Mouse (Mus musculus) liver, adult 2 months (tissue): ENCODE measurements at regions not wholly inside any gene's neighbourhood (a gene's known extent, or its start where the extent isn't known, plus 50 kb on each side); places are given as distances from the start of the nearest gene placed in this dataset.
"Not testable (repeated sequence)": the region's sequence is repeated elsewhere in the genome, so short reads cannot be mapped to it uniquely, and the experiment has no call there.

Source experiments
- DNase-seq: peaks from one replicate; pipeline ENCODE4 v3.0.0-alpha.2; 2011; ENCODE audit warnings: low read depth, low spot score; ENCODE audit errors: extremely low read depth
- H3K27ac ChIP-seq: fragments of 200-500 bp; replicated peaks from 2 replicates; pipeline ENCODE4 v1.5.1; 2012; ENCODE audit warnings: low read depth, mild to moderate bottlenecking, control low read depth, inconsistent platforms, low read length; ENCODE audit not compliant: insufficient read depth
- H3K27me3 ChIP-seq: fragments of 200-500 bp; 2 replicates; pipeline ENCODE4 v1.6.1; 2012; ENCODE audit warnings: mild to moderate bottlenecking, moderate library complexity, low read length, inconsistent platforms; ENCODE audit not compliant: control insufficient read depth, insufficient read depth
- H3K36me3 ChIP-seq: fragments of 200-500 bp; 2 replicates; pipeline ENCODE4 v1.6.1; 2012; ENCODE audit warnings: low read length, inconsistent platforms; ENCODE audit not compliant: control insufficient read depth, insufficient read depth
- H3K4me1 ChIP-seq: fragments of 200-500 bp; 2 replicates; pipeline ENCODE4 v1.6.1; 2011; ENCODE audit warnings: low read length; ENCODE audit not compliant: control insufficient read depth, insufficient read depth
- H3K4me3 ChIP-seq: fragments of 200-500 bp; 2 replicates; pipeline ENCODE4 v1.5.1; 2011; ENCODE audit warnings: low read depth, mild to moderate bottlenecking, control low read depth, low read length, moderate library complexity; ENCODE audit not compliant: insufficient read depth
- H3K79me2 ChIP-seq: fragments of 200-500 bp; 2 replicates; pipeline ENCODE4 v1.6.1; 2012; ENCODE audit warnings: inconsistent platforms, mild to moderate bottlenecking, low read length, moderate library complexity; ENCODE audit not compliant: control insufficient read depth, insufficient read depth
- H3K9ac ChIP-seq: fragments of 200-500 bp; 2 replicates; pipeline ENCODE4 v1.6.1; 2012; ENCODE audit warnings: low read depth, mild to moderate bottlenecking, control low read depth, inconsistent platforms, low read length
- CTCF ChIP-seq: fragments of 200-500 bp; IDR thresholded peaks from 2 replicates; pipeline ENCODE4 v1.5.1; 2011; ENCODE audit warnings: low read depth, low read length, control low read depth
- POLR2A ChIP-seq: fragments of 200-500 bp; IDR thresholded peaks from 2 replicates; pipeline ENCODE4 v1.6.1; 2011; ENCODE audit warnings: low read length, control low read depth; ENCODE audit not compliant: insufficient read depth; ENCODE audit errors: extremely low read depth
- WGBS: fragments of 180-500 bp; shearing (Covaris S2); methylation state at CpG from one replicate; pipeline ENCODE4 v1.1.7; 2018; 5-methylcytosine and 5-hydroxymethylcytosine counted together

DNA sequence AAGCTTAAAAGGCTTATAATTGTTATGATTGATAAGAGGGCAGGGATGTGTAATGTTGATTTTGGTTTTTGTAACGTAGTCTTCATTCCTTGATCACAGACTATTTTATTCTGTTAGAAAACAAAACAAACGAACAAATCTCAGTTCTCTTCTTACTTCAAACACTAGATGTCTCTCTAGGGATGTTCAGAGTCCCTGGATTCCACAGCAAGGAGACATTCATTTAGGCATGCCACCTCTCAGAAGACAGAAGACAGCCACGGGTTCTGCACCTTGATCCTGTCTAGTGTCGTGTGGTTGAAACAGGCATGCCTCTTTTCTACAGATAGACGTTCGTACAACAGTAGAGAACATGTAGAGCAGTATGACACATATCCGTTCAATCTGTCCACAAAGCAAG lies 74.7 kb downstream of the Gm13691 start:
- Histone ChIP-seq H3K79me2 (no peaks in the 10 kb centered on the region), H3K27me3 (no peaks in the 10 kb centered on the region), H3K4me3 (no peak overlapping the region), H3K27ac (no peak overlapping the region), H3K4me1 (peaks cover 3% of the 10 kb centered on the region; the same call in 1 of the 2 replicates), H3K9ac (no peak overlapping the region), H3K36me3 (no peaks in the 10 kb centered on the region)
- 59% methylated on average over 7 of the region's 7 CpGs for WGBS
- TF ChIP-seq POLR2A (no peak), CTCF (no peak)
- DNase-seq: no peak

- whole genome bisulfite sequencing: 70% methylated on average over 2 of the region's 2 CpGs
- no peak for DNase-seq
- Histone ChIP-seq H3K36me3 (no peaks in the 10 kb centered on the region), H3K27ac (peak overlapping the region; percentile 24; the same call in 1 of the 2 replicates), H3K79me2 (no peaks in the 10 kb centered on the region), H3K4me1 (peaks cover 3% of the 10 kb centered on the region; the same call in 1 of the 2 replicates), H3K9ac (no peak overlapping the region), H3K27me3 (no peaks in the 10 kb centered on the region), H3K4me3 (no peak overlapping the region)
- TF ChIP-seq POLR2A: no peak
- TF ChIP-seq CTCF: no peak
These were observed 75.4 kb downstream of the Gm13691 start for GRCm38 (mm10) chr2:84065749-84066148.

DNA sequence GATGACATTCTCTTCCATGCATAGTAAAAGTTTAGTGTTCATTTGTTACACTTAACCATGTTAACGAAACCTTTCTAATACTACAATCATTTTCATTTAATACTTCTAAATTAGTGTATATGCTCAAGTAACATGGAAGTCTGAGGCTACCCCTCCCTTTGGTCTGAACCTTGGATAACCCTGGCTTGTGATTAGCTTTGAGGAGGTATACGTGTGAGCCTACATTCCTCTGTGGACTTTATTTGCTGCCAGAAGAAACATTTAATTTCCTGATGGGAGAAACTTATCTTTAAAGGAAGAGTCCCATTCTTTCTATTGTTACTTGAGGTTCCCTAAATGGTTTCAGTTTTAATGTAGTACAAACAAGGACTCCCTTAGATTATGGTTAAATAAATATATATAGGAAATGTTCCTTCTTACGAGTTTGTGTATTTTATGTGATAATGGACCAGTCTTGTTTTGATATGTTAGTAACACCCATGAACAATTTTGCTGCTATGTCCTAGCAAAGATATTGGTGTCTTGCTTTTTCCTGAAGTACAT lies 75.9 kb downstream of the Gm13691 start:
- Histone ChIP-seq H3K4me3 (no peak overlapping the region), H3K4me1 (peaks cover 3% of the 10 kb centered on the region; the same call in 1 of the 2 replicates), H3K9ac (no peak overlapping the region), H3K27me3 (no peaks in the 10 kb centered on the region), H3K79me2 (no peaks in the 10 kb centered on the region), H3K36me3 (no peaks in the 10 kb centered on the region), H3K27ac (no peak overlapping the region)
- no peak for TF ChIP-seq CTCF
- TF ChIP-seq POLR2A: no peak
- DNase-seq: no peak
- 78% methylated on average over 3 of the region's 3 CpGs for WGBS

DNA sequence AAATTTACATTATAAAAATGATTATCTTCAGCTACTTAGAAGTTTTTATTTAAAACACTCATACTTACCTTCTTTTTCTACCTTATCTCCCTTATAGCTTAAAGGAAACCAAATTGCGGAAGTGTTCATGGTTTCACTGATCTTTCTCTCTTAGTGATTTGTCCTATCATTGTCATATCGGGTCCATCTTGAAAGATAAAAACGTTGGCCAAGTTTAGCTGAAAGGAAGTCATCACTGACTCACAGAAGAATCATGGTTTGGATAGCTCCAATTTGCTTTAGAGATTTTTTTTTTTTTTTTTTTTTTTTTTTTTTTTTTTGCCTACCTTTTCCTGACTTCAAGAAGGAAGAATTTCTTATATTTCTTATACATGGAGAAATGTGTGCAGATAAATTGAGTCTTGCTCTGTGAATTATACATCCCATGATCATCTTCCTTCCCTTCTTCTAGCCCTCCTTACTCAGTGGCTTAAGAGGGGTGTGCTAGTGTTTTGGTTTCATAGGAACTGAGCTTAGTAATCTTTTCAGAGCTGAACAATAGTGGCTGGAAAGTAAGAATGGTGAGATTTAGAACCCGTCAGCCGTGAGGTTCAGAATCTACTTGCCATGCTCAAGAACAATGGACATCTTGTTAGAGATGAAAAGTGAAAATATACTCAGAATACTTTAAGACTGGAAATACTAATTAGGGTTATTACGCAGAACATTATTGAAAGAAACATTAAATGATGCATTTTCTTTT lies 76.6 kb downstream of the Gm13691 start:
- TF ChIP-seq POLR2A (no peak), CTCF (no peak)
- 78% methylated on average over 6 of the region's 6 CpGs for WGBS
- no peak overlapping the region for H3K4me3 ChIP-seq

GRCm38 (mm10) chr2:84068617-84069016 lies 78.3 kb downstream of the Gm13691 start:
- Histone ChIP-seq H3K27me3 (no peaks in the 10 kb centered on the region), H3K36me3 (no peaks in the 10 kb centered on the region), H3K9ac (no peak overlapping the region), H3K27ac (no peak overlapping the region), H3K79me2 (no peaks in the 10 kb centered on the region), H3K4me1 (peaks cover 3% of the 10 kb centered on the region; the same call in 1 of the 2 replicates), H3K4me3 (no peak overlapping the region)
- peak; percentile 31 for DNase-seq
- WGBS: 55% methylated on average over 4 of the region's 4 CpGs
- no peak for TF ChIP-seq CTCF
- no peak for TF ChIP-seq POLR2A

More for the DNA sequence above, 76.6 kb downstream of the Gm13691 start:
- no peaks in the 10 kb centered on the region for H3K27me3 ChIP-seq
- no peak overlapping the region for H3K9ac ChIP-seq
- H3K79me2 ChIP-seq: no peaks in the 10 kb centered on the region
- H3K27ac ChIP-seq: no peak overlapping the region
- no peaks in the 10 kb centered on the region for H3K36me3 ChIP-seq
- DNase-seq: no peak
- peaks cover 3% of the 10 kb centered on the region; the same call in 1 of the 2 replicates for H3K4me1 ChIP-seq

DNA sequence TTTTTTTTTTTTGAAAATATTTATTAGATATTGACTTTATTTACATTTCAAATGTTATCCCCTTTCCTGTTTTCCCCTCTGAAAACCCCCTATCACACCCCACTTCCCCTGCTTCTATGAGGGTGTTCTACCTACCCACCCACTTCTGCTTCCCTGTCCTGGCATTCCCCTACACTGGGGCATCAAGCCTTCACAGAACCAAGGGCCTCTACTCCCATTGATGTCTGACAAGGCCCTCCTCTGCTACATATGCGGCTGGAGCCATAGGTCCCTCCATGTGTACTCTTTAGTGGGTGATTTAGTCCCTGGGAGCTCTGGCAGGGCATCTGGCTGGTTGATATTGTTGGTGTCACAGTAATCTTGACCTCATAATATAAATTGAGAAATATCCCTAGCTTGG lies 79.1 kb downstream of the Gm13691 start:
- H3K36me3 ChIP-seq, H3K4me3 ChIP-seq, H3K9ac ChIP-seq, H3K4me1 ChIP-seq, H3K27me3 ChIP-seq, H3K27ac ChIP-seq, H3K79me2 ChIP-seq, DNase-seq: not testable (repeated sequence)
- WGBS: 70% methylated on average over 1 of the region's 1 CpGs
